Mouse (Mus musculus) small intestine, adult 2 months (tissue): ENCODE measurements around the gene Pkd1.

Experiments used
- CTCF ChIP-seq: fragments of 200-500 bp; IDR thresholded peaks from 2 replicates; pipeline ENCODE4 v1.5.1; 2012; ENCODE audit warnings: low read depth, mild to moderate bottlenecking, control low read depth, inconsistent platforms, low read length, moderate library complexity, mixed read lengths; ENCODE audit not compliant: insufficient replicate concordance, insufficient read length; ENCODE audit errors: extremely low read depth
- POLR2A ChIP-seq: fragments of 200-500 bp; IDR thresholded peaks from 2 replicates; pipeline ENCODE4 v1.6.1; 2012; ENCODE audit warnings: low read depth, mild to moderate bottlenecking, control low read depth, inconsistent platforms, low read length, moderate library complexity

GRCm38 (mm10) chr17:24639571-24639988 lies 89.9 kb downstream of the Pkd1 start:
- TF ChIP-seq POLR2A = no peak
- TF ChIP-seq CTCF = no peak
